Mouse (Mus musculus): Measurements from ENCODE around the gene Acot3. TPM values are rescaled to one million over a fixed set of nuclear protein-coding genes. Genes with fewer than 3 reads are reported as not detected.
"Not testable (repeated sequence)": the region's sequence is repeated elsewhere in the genome, so short reads cannot be mapped to it uniquely, and the experiment has no call there.

The Acot3 gene
- polyA plus RNA-seq, 1 experiment from 2014 or later, result 37.2 TPM

- TF ChIP-seq EP300 (IDR thresholded peaks at IDR 0.05; ENCODE audit: low read depth) (no peak), CTCF (IDR thresholded peaks at IDR 0.05; ENCODE audit: low read depth) (no peak)
- no peak overlapping the region for H3K4me3 ChIP-seq (ENCODE audit: low read depth, low read length)
- 59% methylated on average over 12 of the region's 12 CpGs for WGBS (ENCODE audit: insufficient replicate concordance)
These were observed 40.5 kb upstream of the Acot3 start for GRCm38 (mm10) chr12:84011251-84012040.

GRCm38 (mm10) chr12:84013130-84013529 is 38.8 kb upstream of the Acot3 start:
- no peak overlapping the region for H3K4me2 ChIP-seq (ENCODE audit: low read depth, low read length)
- 73% methylated on average over 6 of the region's 6 CpGs for WGBS (ENCODE audit: insufficient replicate concordance)
- no peak for ATAC-seq

More at GRCm38 (mm10) chr12:84011251-84012040, 40.5 kb upstream of the Acot3 start:
- Histone ChIP-seq H3K27me3 (ENCODE audit: insufficient read depth, low read length) (no peaks in the 10 kb centered on the region), H3K4me1 (ENCODE audit: insufficient read depth) (peaks cover 13% of the 10 kb centered on the region), H3K4me2 (ENCODE audit: low read depth, low read length) (peak overlapping the region; percentile 9; the same call in 1 of the 2 replicates), H3K36me3 (replicated peaks; ENCODE audit: insufficient read depth, low read length) (no peaks in the 10 kb centered on the region), H3K9ac (replicated peaks) (no peak overlapping the region), H3K27ac (ENCODE audit: low read depth) (no peak overlapping the region), H3K9me3 (ENCODE audit: low read length) (no peaks in the 10 kb centered on the region)
- DNase-seq, result peak; percentile 62
- ATAC-seq, result peak; percentile 60

GRCm38 (mm10) chr12:84013701-84014100 is 38.2 kb upstream of the Acot3 start:
- Histone ChIP-seq H3K9me3 (ENCODE audit: low read length) (no peaks in the 10 kb centered on the region), H3K27me3 (ENCODE audit: insufficient read depth, low read length) (no peaks in the 10 kb centered on the region), H3K9ac (replicated peaks) (no peak overlapping the region), H3K36me3 (replicated peaks; ENCODE audit: insufficient read depth, low read length) (no peaks in the 10 kb centered on the region), H3K4me3 (ENCODE audit: low read depth, low read length) (no peak overlapping the region), H3K4me2 (ENCODE audit: low read depth, low read length) (no peak overlapping the region), H3K27ac (ENCODE audit: low read depth) (no peak overlapping the region), H3K4me1 (ENCODE audit: insufficient read depth) (peaks cover 10% of the 10 kb centered on the region)
- DNase-seq, result no peak
- ATAC-seq, result no peak
- 73% methylated on average over 7 of the region's 7 CpGs for whole genome bisulfite sequencing (ENCODE audit: insufficient replicate concordance)
- TF ChIP-seq CTCF (IDR thresholded peaks at IDR 0.05; ENCODE audit: low read depth), result no peak
- TF ChIP-seq EP300 (IDR thresholded peaks at IDR 0.05; ENCODE audit: low read depth), result no peak

More at GRCm38 (mm10) chr12:84013130-84013529, 38.8 kb upstream of the Acot3 start:
- peaks cover 13% of the 10 kb centered on the region for H3K4me1 ChIP-seq (ENCODE audit: insufficient read depth)
- no peak for DNase-seq
- H3K36me3 ChIP-seq (replicated peaks; ENCODE audit: insufficient read depth, low read length), result no peaks in the 10 kb centered on the region
- no peaks in the 10 kb centered on the region for H3K27me3 ChIP-seq (ENCODE audit: insufficient read depth, low read length)
- H3K4me3 ChIP-seq (ENCODE audit: low read depth, low read length), result no peak overlapping the region
- H3K9ac ChIP-seq (replicated peaks), result no peak overlapping the region
- no peak overlapping the region for H3K27ac ChIP-seq (ENCODE audit: low read depth)
- TF ChIP-seq CTCF (IDR thresholded peaks at IDR 0.05; ENCODE audit: low read depth), result peak; percentile 41
- no peak for TF ChIP-seq EP300 (IDR thresholded peaks at IDR 0.05; ENCODE audit: low read depth)
- H3K9me3 ChIP-seq (ENCODE audit: low read length), result no peaks in the 10 kb centered on the region

- peak overlapping the region; percentile 41; the same call in 1 of the 2 replicates for H3K27ac ChIP-seq (ENCODE audit: low read depth)
These were observed 31.4 kb upstream of the Acot3 start for GRCm38 (mm10) chr12:84020528-84020927.

GRCm38 (mm10) chr12:84022266-84022665 is 29.7 kb upstream of the Acot3 start:
- not testable (repeated sequence) for H3K36me3 ChIP-seq (replicated peaks; ENCODE audit: insufficient read depth, low read length); H3K4me1 ChIP-seq (ENCODE audit: insufficient read depth); H3K4me2 ChIP-seq (ENCODE audit: low read depth, low read length); H3K4me3 ChIP-seq (ENCODE audit: low read depth, low read length); H3K9ac ChIP-seq (replicated peaks); H3K27ac ChIP-seq (ENCODE audit: low read depth); ATAC-seq; H3K27me3 ChIP-seq (ENCODE audit: insufficient read depth, low read length); DNase-seq; H3K9me3 ChIP-seq (ENCODE audit: low read length)
- WGBS (ENCODE audit: insufficient replicate concordance), result 78% methylated on average over 4 of the region's 4 CpGs

More at GRCm38 (mm10) chr12:84020528-84020927, 31.4 kb upstream of the Acot3 start:
- not testable (repeated sequence) for H3K4me3 ChIP-seq (ENCODE audit: low read depth, low read length); H3K27me3 ChIP-seq (ENCODE audit: insufficient read depth, low read length); H3K4me2 ChIP-seq (ENCODE audit: low read depth, low read length); H3K9me3 ChIP-seq (ENCODE audit: low read length); H3K4me1 ChIP-seq (ENCODE audit: insufficient read depth); H3K36me3 ChIP-seq (replicated peaks; ENCODE audit: insufficient read depth, low read length); H3K9ac ChIP-seq (replicated peaks)
- TF ChIP-seq EP300 (IDR thresholded peaks at IDR 0.05; ENCODE audit: low read depth), result peak; percentile 60; the same call in 1 of the 2 replicates
- ATAC-seq (peak; percentile 91), DNase-seq (peak; percentile 84)
- 48% methylated on average over 7 of the region's 7 CpGs for WGBS (ENCODE audit: insufficient replicate concordance)

GRCm38 (mm10) chr12:84023052-84023745 is 28.7 kb upstream of the Acot3 start:
- DNase-seq, result peak; percentile 33
- Histone ChIP-seq H3K4me3 (ENCODE audit: low read depth, low read length) (no peak overlapping the region), H3K4me1 (ENCODE audit: insufficient read depth) (no peaks in the 10 kb centered on the region), H3K27ac (ENCODE audit: low read depth) (no peak overlapping the region), H3K36me3 (replicated peaks; ENCODE audit: insufficient read depth, low read length) (no peaks in the 10 kb centered on the region), H3K9me3 (ENCODE audit: low read length) (no peaks in the 10 kb centered on the region), H3K27me3 (ENCODE audit: insufficient read depth, low read length) (no peaks in the 10 kb centered on the region), H3K4me2 (ENCODE audit: low read depth, low read length) (no peak overlapping the region), H3K9ac (replicated peaks) (no peak overlapping the region)
- WGBS (ENCODE audit: insufficient replicate concordance), result 56% methylated on average over 9 of the region's 9 CpGs
- peak; percentile 58 for ATAC-seq
- TF ChIP-seq EP300 (IDR thresholded peaks at IDR 0.05; ENCODE audit: low read depth) (peak; percentile 43; the same call in 1 of the 2 replicates), CTCF (IDR thresholded peaks at IDR 0.05; ENCODE audit: low read depth) (no peak)

All from liver, postnatal 0 days (tissue).